Mouse (Mus musculus): Measurements from ENCODE around the gene Ip6k2. TPM values are rescaled to one million over a fixed set of nuclear protein-coding genes. Genes with fewer than 3 reads are reported as not detected.

The Ip6k2 gene
- polyA plus RNA-seq, 1 experiment = 45.5 TPM

DNA sequence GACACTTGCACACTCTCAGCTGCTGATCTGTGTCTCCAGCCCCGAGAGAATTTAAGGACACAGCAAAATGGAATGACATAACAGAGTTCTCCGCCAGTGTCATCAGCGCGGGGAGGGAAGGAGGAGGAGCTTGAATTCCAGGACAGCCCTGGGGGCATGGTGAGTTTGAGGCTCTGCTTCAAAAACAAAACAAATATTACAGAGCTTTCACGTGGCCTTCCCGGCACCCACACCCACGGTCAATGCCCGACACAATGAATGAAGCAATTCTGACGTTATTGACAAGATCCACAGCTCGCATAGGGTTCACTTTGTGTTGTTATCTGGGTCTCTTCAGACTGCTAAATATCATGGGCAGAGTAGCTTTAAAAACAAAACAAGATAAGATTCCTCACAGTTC is 18.6 kb upstream of the Ip6k2 start:
- no peaks in the 10 kb centered on the region for H3K79me2 ChIP-seq (ENCODE audit: control insufficient read depth, insufficient read depth)
- no peak overlapping the region for H3ac ChIP-seq (ENCODE audit: control insufficient read depth, insufficient read length)
- H3K36me3 ChIP-seq (ENCODE audit: control insufficient read depth, insufficient read depth) = no peaks in the 10 kb centered on the region
- H3K27me3 ChIP-seq (ENCODE audit: control insufficient read depth, insufficient read depth, insufficient read length) = no peaks in the 10 kb centered on the region
- TF ChIP-seq POLR2AphosphoS2 (IDR thresholded peaks at IDR 0.05; ENCODE audit: insufficient read length, low read depth) = no peak
- no peak for TF ChIP-seq TCF12 (IDR thresholded peaks at IDR 0.05; ENCODE audit: insufficient read depth, poor library complexity, severe bottlenecking)
- TF ChIP-seq E2F4 (IDR thresholded peaks at IDR 0.05; ENCODE audit: insufficient read depth) = no peak
- no peak for TF ChIP-seq CEBPB (IDR thresholded peaks at IDR 0.05; ENCODE audit: insufficient read depth, poor library complexity, severe bottlenecking)
- no peak for TF ChIP-seq MAX (IDR thresholded peaks at IDR 0.05; ENCODE audit: low read depth)
- TF ChIP-seq MYOD1 (IDR thresholded peaks at IDR 0.05; ENCODE audit: control insufficient read depth in 1 of 3, insufficient read length in 2 of 3, low read depth in 2 of 3) = no peak
- no peak for TF ChIP-seq USF1 (IDR thresholded peaks at IDR 0.05; ENCODE audit: low read depth)
- TF ChIP-seq SRF (IDR thresholded peaks at IDR 0.05; ENCODE audit: control insufficient read depth, insufficient read length, low read depth) = no peak
- TF ChIP-seq POLR2A (IDR thresholded peaks at IDR 0.05; ENCODE audit: insufficient read length, low read depth) = no peak
- TF ChIP-seq TCF3 (IDR thresholded peaks at IDR 0.05; ENCODE audit: insufficient read length, low read depth) = no peak
- no peak for TF ChIP-seq MYOG (IDR thresholded peaks at IDR 0.05; ENCODE audit: control insufficient read depth in 1 of 3, insufficient read depth in 1 of 3, insufficient read length in 2 of 3, low read depth in 2 of 3)
- no peak for TF ChIP-seq REST (IDR thresholded peaks at IDR 0.05; ENCODE audit: insufficient read depth, insufficient read length)
- H3K4me3 ChIP-seq = no peak overlapping the region
- no peak overlapping the region for H3K4me2 ChIP-seq (ENCODE audit: low read depth)

DNA sequence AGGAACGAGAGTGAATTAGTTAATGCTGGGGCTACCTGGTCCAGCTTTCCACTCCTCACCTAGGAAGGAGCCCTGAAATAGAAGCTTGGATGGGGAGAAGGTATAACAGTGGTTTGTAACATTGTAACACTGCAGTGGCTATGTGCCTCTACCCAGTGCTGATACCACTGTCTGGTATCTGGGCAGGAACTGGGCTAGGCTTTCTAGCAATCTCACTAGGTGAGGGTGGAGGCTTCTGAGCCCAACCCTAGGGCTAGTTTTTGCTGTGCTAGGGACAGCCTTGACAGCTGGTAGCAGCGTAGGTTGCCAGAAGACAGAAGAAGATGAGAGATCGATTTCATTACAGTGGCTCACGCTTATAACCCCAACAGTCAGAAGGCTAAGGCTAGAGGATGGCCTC is 7.0 kb upstream of the Ip6k2 start:
- Histone ChIP-seq H3K4me3 (no peak overlapping the region), H3K79me2 (ENCODE audit: control insufficient read depth, insufficient read depth) (no peaks in the 10 kb centered on the region), H3K36me3 (ENCODE audit: control insufficient read depth, insufficient read depth) (no peaks in the 10 kb centered on the region), H3K4me2 (ENCODE audit: low read depth) (no peak overlapping the region), H3ac (ENCODE audit: control insufficient read depth, insufficient read length) (no peak overlapping the region), H3K27me3 (ENCODE audit: control insufficient read depth, insufficient read depth, insufficient read length) (no peaks in the 10 kb centered on the region)
- TF ChIP-seq MYOD1 (IDR thresholded peaks at IDR 0.05; ENCODE audit: control insufficient read depth in 1 of 3, insufficient read length in 2 of 3, low read depth in 2 of 3) (peak in 1 of 3 experiments; percentile 36), E2F4 (IDR thresholded peaks at IDR 0.05; ENCODE audit: insufficient read depth) (no peak), USF1 (IDR thresholded peaks at IDR 0.05; ENCODE audit: low read depth) (no peak), CEBPB (IDR thresholded peaks at IDR 0.05; ENCODE audit: insufficient read depth, poor library complexity, severe bottlenecking) (no peak), SRF (IDR thresholded peaks at IDR 0.05; ENCODE audit: control insufficient read depth, insufficient read length, low read depth) (no peak), POLR2AphosphoS2 (IDR thresholded peaks at IDR 0.05; ENCODE audit: insufficient read length, low read depth) (no peak), MYOG (IDR thresholded peaks at IDR 0.05; ENCODE audit: control insufficient read depth in 1 of 3, insufficient read depth in 1 of 3, insufficient read length in 2 of 3, low read depth in 2 of 3) (peak in 1 of 3 experiments; percentile 35)

DNA sequence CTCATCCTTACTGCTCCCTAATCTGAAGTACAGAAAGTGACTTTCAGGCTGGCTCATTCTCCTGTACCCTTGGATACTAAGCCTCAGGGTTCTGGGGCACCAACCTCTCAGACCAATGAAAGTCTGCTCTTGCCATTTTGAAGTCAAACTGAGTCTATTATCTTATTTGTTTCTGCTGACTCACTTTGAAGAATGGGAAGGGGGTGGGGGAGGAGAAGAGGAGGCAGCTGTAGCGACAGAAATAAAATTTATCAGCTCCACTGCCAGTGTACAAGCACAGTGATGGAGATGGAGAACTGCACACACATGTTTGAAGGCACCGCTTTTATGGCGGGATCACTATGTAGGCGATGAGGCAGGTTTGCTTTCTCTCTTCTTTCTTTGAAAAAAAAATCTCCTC is 6.3 kb upstream of the Ip6k2 start:
- no peaks in the 10 kb centered on the region for H3K36me3 ChIP-seq (ENCODE audit: control insufficient read depth, insufficient read depth)

DNA sequence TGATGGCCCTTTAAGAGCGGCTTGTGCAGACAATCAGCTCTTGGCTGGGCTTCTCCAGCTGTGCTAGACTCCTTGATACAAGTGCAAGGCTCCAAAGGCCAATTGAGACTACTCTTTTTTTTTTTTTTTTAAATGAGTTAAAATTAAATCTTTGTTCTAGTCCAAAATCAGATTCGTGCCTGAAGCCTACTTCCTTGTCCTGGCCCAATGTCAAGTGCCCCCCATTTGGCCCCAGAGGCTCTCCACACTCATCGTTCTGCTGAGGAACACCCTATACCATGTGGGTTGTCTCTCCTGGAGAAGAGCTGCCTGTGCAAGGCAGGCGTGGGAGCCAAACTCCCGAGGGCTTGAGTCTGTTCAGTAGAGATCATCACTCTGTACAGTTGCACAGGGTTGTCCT is 2.6 kb upstream of the Ip6k2 start:
- Histone ChIP-seq H3ac (ENCODE audit: control insufficient read depth, insufficient read length) (no peak overlapping the region), H3K36me3 (ENCODE audit: control insufficient read depth, insufficient read depth) (no peaks in the 10 kb centered on the region), H3K79me2 (ENCODE audit: control insufficient read depth, insufficient read depth) (peaks cover 23% of the 10 kb centered on the region), H3K4me3 (no peak overlapping the region), H3K4me2 (ENCODE audit: low read depth) (no peak overlapping the region), H3K27me3 (ENCODE audit: control insufficient read depth, insufficient read depth, insufficient read length) (no peaks in the 10 kb centered on the region)
- no peak for TF ChIP-seq CEBPB (IDR thresholded peaks at IDR 0.05; ENCODE audit: insufficient read depth, poor library complexity, severe bottlenecking)
- TF ChIP-seq MAX (IDR thresholded peaks at IDR 0.05; ENCODE audit: low read depth) = no peak
- no peak for TF ChIP-seq E2F4 (IDR thresholded peaks at IDR 0.05; ENCODE audit: insufficient read depth)
- TF ChIP-seq REST (IDR thresholded peaks at IDR 0.05; ENCODE audit: insufficient read depth, insufficient read length) = no peak
- no peak for TF ChIP-seq POLR2A (IDR thresholded peaks at IDR 0.05; ENCODE audit: insufficient read length, low read depth)
- no peak for TF ChIP-seq TCF3 (IDR thresholded peaks at IDR 0.05; ENCODE audit: insufficient read length, low read depth)
- TF ChIP-seq USF1 (IDR thresholded peaks at IDR 0.05; ENCODE audit: low read depth) = no peak
- TF ChIP-seq TCF12 (IDR thresholded peaks at IDR 0.05; ENCODE audit: insufficient read depth, poor library complexity, severe bottlenecking) = no peak
- TF ChIP-seq MYOD1 (IDR thresholded peaks at IDR 0.05; ENCODE audit: control insufficient read depth in 1 of 3, insufficient read length in 2 of 3, low read depth in 2 of 3) = no peak
- TF ChIP-seq POLR2AphosphoS2 (IDR thresholded peaks at IDR 0.05; ENCODE audit: insufficient read length, low read depth) = no peak
- no peak for TF ChIP-seq MYOG (IDR thresholded peaks at IDR 0.05; ENCODE audit: control insufficient read depth in 1 of 3, insufficient read depth in 1 of 3, insufficient read length in 2 of 3, low read depth in 2 of 3)

More for the DNA sequence above, 6.3 kb upstream of the Ip6k2 start:
- Histone ChIP-seq H3ac (ENCODE audit: control insufficient read depth, insufficient read length) (no peak overlapping the region), H3K4me2 (ENCODE audit: low read depth) (no peak overlapping the region), H3K27me3 (ENCODE audit: control insufficient read depth, insufficient read depth, insufficient read length) (no peaks in the 10 kb centered on the region), H3K4me3 (no peak overlapping the region), H3K79me2 (ENCODE audit: control insufficient read depth, insufficient read depth) (no peaks in the 10 kb centered on the region)
- TF ChIP-seq TCF12 (IDR thresholded peaks at IDR 0.05; ENCODE audit: insufficient read depth, poor library complexity, severe bottlenecking) (no peak), USF1 (IDR thresholded peaks at IDR 0.05; ENCODE audit: low read depth) (no peak), SRF (IDR thresholded peaks at IDR 0.05; ENCODE audit: control insufficient read depth, insufficient read length, low read depth) (no peak), MYOG (IDR thresholded peaks at IDR 0.05; ENCODE audit: control insufficient read depth in 1 of 3, insufficient read depth in 1 of 3, insufficient read length in 2 of 3, low read depth in 2 of 3) (no peak), MAX (IDR thresholded peaks at IDR 0.05; ENCODE audit: low read depth) (no peak), POLR2A (IDR thresholded peaks at IDR 0.05; ENCODE audit: insufficient read length, low read depth) (no peak), MYOD1 (IDR thresholded peaks at IDR 0.05; ENCODE audit: control insufficient read depth in 1 of 3, insufficient read length in 2 of 3, low read depth in 2 of 3) (no peak), TCF3 (IDR thresholded peaks at IDR 0.05; ENCODE audit: insufficient read length, low read depth) (no peak), POLR2AphosphoS2 (IDR thresholded peaks at IDR 0.05; ENCODE audit: insufficient read length, low read depth) (no peak), E2F4 (IDR thresholded peaks at IDR 0.05; ENCODE audit: insufficient read depth) (no peak), CEBPB (IDR thresholded peaks at IDR 0.05; ENCODE audit: insufficient read depth, poor library complexity, severe bottlenecking) (no peak), REST (IDR thresholded peaks at IDR 0.05; ENCODE audit: insufficient read depth, insufficient read length) (no peak)
